Mouse (Mus musculus): ENCODE measurements around the gene Hist1h4k.

DNA sequence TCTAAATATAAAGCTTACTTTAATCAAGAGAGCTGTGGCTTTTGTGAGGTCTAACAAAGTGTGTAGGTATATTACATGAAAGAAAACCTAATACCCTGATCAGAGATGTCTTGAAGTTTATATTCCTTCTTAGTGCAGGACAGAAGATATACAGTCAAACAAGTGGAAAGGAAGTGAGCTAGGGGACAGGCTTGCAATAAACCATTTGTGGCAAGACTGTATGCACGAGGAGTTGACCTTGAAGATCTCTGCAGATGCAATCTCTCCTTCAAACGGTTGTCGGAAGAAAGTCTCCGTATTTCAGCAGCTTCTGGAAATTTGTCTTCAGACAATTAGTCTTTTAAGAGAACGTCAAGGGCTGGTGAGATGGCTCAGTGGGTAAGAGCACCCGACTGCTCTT lies 39.6 kb upstream of the Hist1h4k start:
- TF ChIP-seq CTCF (IDR thresholded peaks at IDR 0.05; ENCODE audit: extremely low read depth, insufficient read depth, low read length) (no peak), POLR2A (IDR thresholded peaks at IDR 0.05; ENCODE audit: extremely low read depth, insufficient read depth, low read length) (no peak)
